Mouse (Mus musculus): Measurements from ENCODE around the gene 9530053A07Rik.

The 9530053A07Rik gene

DNA sequence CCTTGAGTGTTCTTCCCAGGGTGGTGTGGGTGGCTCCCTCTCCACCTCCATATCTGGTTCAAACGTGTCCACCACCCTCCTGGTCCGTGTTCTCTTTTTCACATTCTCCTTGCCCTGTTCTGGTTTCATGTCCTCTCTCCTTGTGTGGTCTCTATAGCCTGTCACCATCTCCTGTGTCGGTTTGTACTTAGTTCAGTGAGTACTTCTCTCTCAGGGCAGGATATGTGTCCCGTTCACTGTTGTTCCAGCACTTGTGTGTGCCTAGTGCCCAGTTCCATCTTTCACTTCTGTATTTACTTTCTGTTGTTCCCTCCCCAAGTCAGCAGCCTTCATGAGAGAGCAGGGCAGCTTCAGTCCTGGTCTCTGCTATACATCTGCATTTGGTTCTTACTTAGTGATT is 46.1 kb downstream of the 9530053A07Rik start:
- DNase-seq = no peak

DNA sequence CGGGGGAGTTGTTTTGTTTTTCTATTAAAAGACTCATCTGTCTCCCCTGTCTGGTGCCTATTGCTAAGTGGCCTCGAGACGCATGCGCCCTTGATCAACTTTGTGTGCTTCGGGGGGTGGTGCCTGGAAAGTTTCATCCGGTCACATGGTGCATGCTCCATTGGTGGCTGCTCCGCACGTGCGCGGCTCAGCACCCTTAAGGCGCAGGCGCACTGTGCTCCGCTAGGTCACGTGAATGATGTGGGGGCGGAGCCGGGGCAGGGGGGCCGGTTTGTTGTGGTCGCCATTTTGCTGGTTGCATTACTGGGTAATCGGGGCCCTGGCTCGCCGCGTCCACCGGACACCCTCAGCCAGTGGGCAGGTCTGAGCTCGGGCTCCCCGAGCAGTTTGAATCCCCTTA is 50.0 kb downstream of the 9530053A07Rik start, which contains the start of gene Dyrk1b:
TSS of gene Dyrk1b (plus strand) at position 242 of the 400 bp plus-strand sequence.
- DNase-seq = peak; percentile 99

GRCm38 (mm10) chr7:28179741-28180377 is 50.6 kb downstream of the 9530053A07Rik start:
- DNase-seq = peak; percentile 96 to 99

- no peak for DNase-seq
Measured at GRCm38 (mm10) chr7:28180890-28181289, 51.6 kb downstream of the 9530053A07Rik start.

DNA sequence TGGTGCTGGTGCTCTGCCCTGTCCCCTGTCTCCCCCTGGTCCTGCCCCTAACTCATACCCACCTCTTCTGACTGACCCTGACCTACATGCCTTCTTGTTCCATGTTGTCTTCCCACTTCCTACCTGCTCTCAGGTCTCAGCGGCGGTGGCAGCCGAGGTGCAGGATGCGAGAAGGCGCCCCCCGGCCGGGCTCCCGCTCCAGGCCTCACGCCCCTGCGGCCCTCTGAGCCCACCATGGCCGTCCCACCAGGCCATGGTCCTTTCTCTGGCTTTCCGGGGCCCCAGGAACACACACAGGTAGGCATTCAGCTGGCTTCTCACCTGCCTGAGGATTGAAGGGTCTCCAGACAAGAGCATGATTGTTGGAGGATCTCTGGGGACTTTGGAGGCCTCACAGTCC is 52.1 kb downstream of the 9530053A07Rik start:
- no peak for DNase-seq

- DNase-seq = no peak
Measured at GRCm38 (mm10) chr7:28182320-28182719, 53.1 kb downstream of the 9530053A07Rik start.

DNA sequence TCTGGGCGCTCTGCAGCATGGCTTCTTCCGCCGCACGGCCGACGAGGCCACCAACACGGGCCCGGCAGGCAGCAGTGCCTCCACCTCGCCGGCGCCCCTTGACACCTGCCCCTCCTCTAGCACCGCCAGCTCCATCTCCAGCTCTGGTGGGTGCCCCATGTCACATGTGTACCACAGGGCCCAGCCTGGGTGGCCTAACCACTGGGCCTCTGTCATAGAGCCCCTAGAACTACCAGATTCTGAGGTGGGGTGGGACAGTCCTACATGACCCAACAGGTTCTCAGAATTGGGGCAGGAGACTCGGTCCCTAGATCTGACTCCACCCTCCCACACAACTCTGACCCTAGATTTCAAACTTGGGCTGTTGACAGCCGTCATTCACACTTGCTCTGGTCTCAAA is 56.6 kb downstream of the 9530053A07Rik start:
- no peak for DNase-seq

DNA sequence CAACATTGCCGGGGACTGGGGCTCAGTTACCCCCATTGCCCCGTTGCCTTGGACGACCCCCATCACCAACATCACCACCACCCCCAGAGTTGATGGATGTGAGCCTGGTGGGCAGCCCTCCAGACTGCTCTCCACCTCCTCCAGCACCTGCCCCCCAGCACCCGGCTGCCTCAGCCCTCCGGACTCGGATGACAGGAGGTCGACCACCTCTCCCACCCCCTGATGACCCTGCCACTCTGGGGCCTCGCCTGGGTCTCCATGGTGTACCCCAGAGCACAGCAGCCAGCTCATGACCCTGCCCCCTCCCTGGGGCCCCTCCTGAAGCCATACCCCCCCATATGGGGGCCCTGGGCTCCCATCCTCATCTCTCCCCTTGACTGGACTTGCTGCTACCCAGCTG is 57.4 kb downstream of the 9530053A07Rik start:
- DNase-seq = no peak

DNA sequence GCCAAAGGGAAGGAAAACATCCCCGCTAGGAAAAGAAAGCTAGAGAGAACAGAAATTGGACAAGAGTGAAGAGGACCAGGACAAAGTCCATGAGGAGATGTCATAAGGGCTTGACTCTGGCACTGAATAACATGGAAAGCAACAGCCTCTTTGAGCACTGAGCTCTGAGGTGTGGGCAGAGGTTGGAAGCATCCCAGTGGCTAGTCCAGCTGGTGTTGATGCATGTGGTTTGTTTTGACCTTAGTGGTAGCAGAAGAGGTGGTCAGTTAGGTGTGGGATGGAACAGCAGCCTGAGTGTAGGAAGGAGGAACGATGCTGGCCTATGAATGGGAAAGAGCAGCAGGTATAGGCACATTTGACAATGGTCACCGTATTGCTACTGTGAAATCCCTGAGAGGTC is 62.2 kb downstream of the 9530053A07Rik start:
- DNase-seq = no peak

- DNase-seq = no peak
Measured at GRCm38 (mm10) chr7:28191903-28192302, 62.6 kb downstream of the 9530053A07Rik start.

- DNase-seq = no peak
Measured at GRCm38 (mm10) chr7:28195414-28196098, 66.3 kb downstream of the 9530053A07Rik start.

GRCm38 (mm10) chr7:28196528-28196927 is 67.3 kb downstream of the 9530053A07Rik start:
- no peak for DNase-seq

DNA sequence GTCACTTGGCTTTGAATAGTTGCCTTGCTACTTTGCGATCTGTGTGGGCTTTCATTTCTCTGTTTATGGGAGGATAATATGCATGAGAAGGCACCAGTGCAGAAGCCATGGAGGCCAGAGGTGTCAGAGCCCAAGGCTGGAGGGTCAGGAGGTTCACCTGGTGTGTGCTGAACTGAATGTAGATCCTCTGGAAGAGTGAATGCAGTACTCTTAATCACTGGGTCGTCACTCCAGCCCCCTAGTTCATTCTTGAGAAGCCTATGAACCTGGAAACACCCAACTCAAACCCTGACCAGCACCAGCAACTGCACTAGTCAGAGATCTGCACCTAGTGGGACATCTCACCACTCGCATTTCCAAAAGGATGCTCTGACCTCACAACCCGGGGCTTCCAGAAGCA is 69.8 kb downstream of the 9530053A07Rik start:
- no peak for DNase-seq

- DNase-seq = peak; percentile 78 to 89
Measured at GRCm38 (mm10) chr7:28203207-28204108, 74.2 kb downstream of the 9530053A07Rik start.

DNA sequence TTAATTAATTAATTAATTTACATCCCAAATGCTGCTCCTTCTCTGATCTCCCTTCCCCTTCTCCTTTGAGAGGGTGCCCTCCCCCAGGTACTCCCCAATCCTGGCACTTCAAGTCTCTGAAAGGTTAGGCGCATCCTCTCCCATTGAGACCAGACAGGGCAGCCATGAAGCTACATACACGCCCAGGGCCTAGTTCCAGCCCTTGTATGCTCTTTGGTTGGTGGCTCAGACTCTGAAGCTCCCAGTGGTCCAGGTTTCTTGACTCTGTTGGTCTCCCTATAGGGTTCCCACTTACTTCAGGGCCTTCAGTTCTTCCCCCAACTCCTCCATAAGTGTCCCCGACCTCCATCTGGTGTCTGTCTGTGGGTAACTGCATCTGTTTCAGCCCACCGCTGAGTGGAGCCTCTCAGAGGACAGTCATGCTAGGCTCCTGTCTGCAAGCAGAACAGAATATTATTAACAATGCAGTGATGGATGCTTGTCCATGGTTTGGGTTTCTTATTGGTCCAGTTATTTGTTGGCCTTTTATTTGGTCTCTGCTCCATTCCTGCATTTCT is 76.9 kb downstream of the 9530053A07Rik start:
- DNase-seq = peak; percentile 38 to 50

DNA sequence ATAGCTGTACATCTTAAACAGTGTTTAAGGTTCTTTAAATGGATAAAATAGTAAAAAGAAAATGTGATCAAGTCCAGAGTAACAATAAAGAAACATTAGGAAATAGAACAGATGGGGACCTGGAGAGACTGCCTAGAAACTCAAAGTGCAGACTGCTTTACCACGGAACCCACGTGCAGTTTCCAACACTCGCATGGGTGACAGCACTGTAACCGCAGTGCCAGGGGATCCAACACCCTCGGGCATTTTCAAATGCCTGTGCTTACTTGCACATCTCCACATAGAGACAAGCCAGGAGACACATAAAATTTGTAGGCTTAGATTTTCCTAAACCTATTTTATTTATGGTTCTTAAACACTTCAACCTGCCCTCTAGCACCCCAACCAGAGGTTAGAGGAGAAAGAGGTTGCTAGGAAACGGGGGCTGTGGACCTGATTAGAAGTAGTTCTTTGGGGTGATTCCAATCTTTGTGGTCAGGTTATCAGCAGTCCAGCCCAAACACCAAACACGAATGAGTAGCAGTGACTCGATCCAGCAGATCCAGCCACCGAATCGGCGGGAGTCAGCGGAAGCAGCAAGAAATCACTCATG is 79.2 kb downstream of the 9530053A07Rik start:
- DNase-seq = peak in 1 of 2 experiments; percentile 6

- DNase-seq = peak; percentile 77 to 81
Measured at GRCm38 (mm10) chr7:28208988-28209508, 79.8 kb downstream of the 9530053A07Rik start.

GRCm38 (mm10) chr7:28210731-28211130 is 81.5 kb downstream of the 9530053A07Rik start:
- DNase-seq = peak in 1 of 2 experiments; percentile 37

GRCm38 (mm10) chr7:28214142-28214541 is 84.9 kb downstream of the 9530053A07Rik start:
- DNase-seq = peak; percentile 80 to 81
